Mouse (Mus musculus): Measurements from ENCODE around the gene Rps21. TPM values are rescaled to one million over a fixed set of nuclear protein-coding genes. Genes with fewer than 3 reads are reported as not detected.
A peak's percentile ranks its signal among the peaks of the same experiment; 100 is the strongest.

Rps21 gene
- total and polyA plus RNA-seq, 2 experiments from 2014 or later, result 439 to 848 TPM

- no peaks in the 10 kb centered on the region for H3K9me3 ChIP-seq (ENCODE audit: low read length)
- TF ChIP-seq CTCF (IDR thresholded peaks at IDR 0.05; ENCODE audit: low read depth), result no peak
Observed at GRCm38 (mm10) chr2:180292906-180293305, 35.7 kb downstream of the Rps21 start.

GRCm38 (mm10) chr2:180300252-180300651, 43.1 kb downstream of the Rps21 start:
- WGBS, result 80% methylated on average over 2 of the region's 2 CpGs
- Histone ChIP-seq H3K9me3 (ENCODE audit: low read length) (no peaks in the 10 kb centered on the region), H3K4me3 (ENCODE audit: low read depth, low read length) (no peak overlapping the region), H3K36me3 (ENCODE audit: insufficient read depth) (no peaks in the 10 kb centered on the region), H3K4me2 (ENCODE audit: low read depth) (no peak overlapping the region), H3K4me1 (ENCODE audit: insufficient read depth) (no peaks in the 10 kb centered on the region), H3K9ac (no peak overlapping the region), H3K27me3 (ENCODE audit: insufficient read depth, low read length) (no peaks in the 10 kb centered on the region), H3K27ac (ENCODE audit: low read depth, low read length) (no peak overlapping the region)
- no peak for TF ChIP-seq CTCF (IDR thresholded peaks at IDR 0.05; ENCODE audit: low read depth)
- DNase-seq (no peak), ATAC-seq (no peak)

More at GRCm38 (mm10) chr2:180292906-180293305, 35.7 kb downstream of the Rps21 start:
- no peak overlapping the region for H3K9ac ChIP-seq
- no peak overlapping the region for H3K4me3 ChIP-seq (ENCODE audit: low read depth, low read length)
- no peaks in the 10 kb centered on the region for H3K36me3 ChIP-seq (ENCODE audit: insufficient read depth)
- no peaks in the 10 kb centered on the region for H3K27me3 ChIP-seq (ENCODE audit: insufficient read depth, low read length)
- ATAC-seq (no peak), DNase-seq (no peak)
- WGBS, result 74% methylated on average over 8 of the region's 8 CpGs
- H3K4me1 ChIP-seq (ENCODE audit: insufficient read depth), result no peaks in the 10 kb centered on the region
- H3K4me2 ChIP-seq (ENCODE audit: low read depth), result no peak overlapping the region
- no peak overlapping the region for H3K27ac ChIP-seq (ENCODE audit: low read depth, low read length)

GRCm38 (mm10) chr2:180300771-180301170, 43.6 kb downstream of the Rps21 start:
- no peaks in the 10 kb centered on the region for H3K36me3 ChIP-seq (ENCODE audit: insufficient read depth)
- no peak overlapping the region for H3K9ac ChIP-seq
- no peak overlapping the region for H3K4me3 ChIP-seq (ENCODE audit: low read depth, low read length)
- no peak overlapping the region for H3K27ac ChIP-seq (ENCODE audit: low read depth, low read length)
- no peaks in the 10 kb centered on the region for H3K9me3 ChIP-seq (ENCODE audit: low read length)
- no peak overlapping the region for H3K4me2 ChIP-seq (ENCODE audit: low read depth)
- TF ChIP-seq CTCF (IDR thresholded peaks at IDR 0.05; ENCODE audit: low read depth), result no peak
- H3K4me1 ChIP-seq (ENCODE audit: insufficient read depth), result no peaks in the 10 kb centered on the region
- DNase-seq (no peak), ATAC-seq (no peak)
- WGBS, result 67% methylated on average over 5 of the region's 5 CpGs
- H3K27me3 ChIP-seq (ENCODE audit: insufficient read depth, low read length), result no peaks in the 10 kb centered on the region

- no peak overlapping the region for H3K4me2 ChIP-seq (ENCODE audit: low read depth)
- H3K36me3 ChIP-seq (ENCODE audit: insufficient read depth), result no peaks in the 10 kb centered on the region
- no peaks in the 10 kb centered on the region for H3K9me3 ChIP-seq (ENCODE audit: low read length)
- no peak overlapping the region for H3K27ac ChIP-seq (ENCODE audit: low read depth, low read length)
- no peak overlapping the region for H3K9ac ChIP-seq
- H3K27me3 ChIP-seq (ENCODE audit: insufficient read depth, low read length), result no peaks in the 10 kb centered on the region
- TF ChIP-seq CTCF (IDR thresholded peaks at IDR 0.05; ENCODE audit: low read depth), result no peak
- H3K4me3 ChIP-seq (ENCODE audit: low read depth, low read length), result no peak overlapping the region
- WGBS, result 79% methylated on average over 4 of the region's 4 CpGs
- no peak for DNase-seq
- ATAC-seq, result no peak
- no peaks in the 10 kb centered on the region for H3K4me1 ChIP-seq (ENCODE audit: insufficient read depth)
Observed at GRCm38 (mm10) chr2:180302201-180302600, 45.0 kb downstream of the Rps21 start.

DNA sequence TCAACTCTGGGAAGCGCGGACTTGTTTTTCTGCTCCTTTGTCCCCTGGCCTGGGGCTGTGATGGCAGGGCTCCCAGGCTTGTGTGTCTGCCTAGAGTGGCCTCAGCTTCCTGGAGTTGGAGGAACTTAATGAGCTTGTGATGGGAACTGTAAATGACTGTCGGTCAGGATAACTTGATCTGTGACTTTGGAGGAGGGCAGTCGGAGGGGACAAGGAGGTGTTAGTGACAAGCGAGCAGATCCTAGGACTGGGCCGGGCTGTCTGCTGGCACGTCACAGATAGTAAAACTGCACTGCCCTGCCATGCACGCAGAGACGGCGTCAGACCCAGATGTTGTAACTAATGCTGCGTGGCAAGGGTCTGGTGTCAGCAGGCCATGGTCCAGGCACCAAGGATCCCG, 46.3 kb downstream of the Rps21 start:
- Histone ChIP-seq H3K9me3 (ENCODE audit: low read length) (no peaks in the 10 kb centered on the region), H3K9ac (no peak overlapping the region), H3K4me2 (ENCODE audit: low read depth) (no peak overlapping the region), H3K4me1 (ENCODE audit: insufficient read depth) (no peaks in the 10 kb centered on the region), H3K4me3 (ENCODE audit: low read depth, low read length) (no peak overlapping the region), H3K27ac (ENCODE audit: low read depth, low read length) (no peak overlapping the region), H3K36me3 (ENCODE audit: insufficient read depth) (no peaks in the 10 kb centered on the region), H3K27me3 (ENCODE audit: insufficient read depth, low read length) (no peaks in the 10 kb centered on the region)
- no peak for DNase-seq
- WGBS, result 94% methylated on average over 12 of the region's 12 CpGs
- TF ChIP-seq CTCF (IDR thresholded peaks at IDR 0.05; ENCODE audit: low read depth), result no peak
- no peak for ATAC-seq

- Histone ChIP-seq H3K9me3 (ENCODE audit: low read length) (no peaks in the 10 kb centered on the region), H3K4me2 (ENCODE audit: low read depth) (no peak overlapping the region), H3K27me3 (ENCODE audit: insufficient read depth, low read length) (no peaks in the 10 kb centered on the region), H3K36me3 (ENCODE audit: insufficient read depth) (no peaks in the 10 kb centered on the region), H3K4me1 (ENCODE audit: insufficient read depth) (no peaks in the 10 kb centered on the region), H3K27ac (ENCODE audit: low read depth, low read length) (no peak overlapping the region), H3K9ac (no peak overlapping the region), H3K4me3 (ENCODE audit: low read depth, low read length) (no peak overlapping the region)
- WGBS, result 56% methylated on average over 4 of the region's 4 CpGs
- no peak for DNase-seq
- ATAC-seq, result no peak
- TF ChIP-seq CTCF (IDR thresholded peaks at IDR 0.05; ENCODE audit: low read depth), result 0 out of 2 replicates have a peak, but pooled peaks have one; percentile 3
Observed at GRCm38 (mm10) chr2:180304554-180304953, 47.4 kb downstream of the Rps21 start.

- WGBS, result 96% methylated on average over 3 of the region's 3 CpGs
- no peak for ATAC-seq
- DNase-seq, result no peak
- Histone ChIP-seq H3K27ac (ENCODE audit: low read depth, low read length) (no peak overlapping the region), H3K4me1 (ENCODE audit: insufficient read depth) (no peaks in the 10 kb centered on the region), H3K4me3 (ENCODE audit: low read depth, low read length) (no peak overlapping the region), H3K27me3 (ENCODE audit: insufficient read depth, low read length) (no peaks in the 10 kb centered on the region; the same call in 1 of the 2 replicates), H3K4me2 (ENCODE audit: low read depth) (no peak overlapping the region), H3K9me3 (ENCODE audit: low read length) (no peaks in the 10 kb centered on the region), H3K36me3 (ENCODE audit: insufficient read depth) (no peaks in the 10 kb centered on the region), H3K9ac (no peak overlapping the region)
- TF ChIP-seq CTCF (IDR thresholded peaks at IDR 0.05; ENCODE audit: low read depth), result no peak
Observed at GRCm38 (mm10) chr2:180305490-180305889, 48.3 kb downstream of the Rps21 start.
